Comparison of ENCODE assay signal across 7 mouse cellular contexts in the genomic region with DNA sequence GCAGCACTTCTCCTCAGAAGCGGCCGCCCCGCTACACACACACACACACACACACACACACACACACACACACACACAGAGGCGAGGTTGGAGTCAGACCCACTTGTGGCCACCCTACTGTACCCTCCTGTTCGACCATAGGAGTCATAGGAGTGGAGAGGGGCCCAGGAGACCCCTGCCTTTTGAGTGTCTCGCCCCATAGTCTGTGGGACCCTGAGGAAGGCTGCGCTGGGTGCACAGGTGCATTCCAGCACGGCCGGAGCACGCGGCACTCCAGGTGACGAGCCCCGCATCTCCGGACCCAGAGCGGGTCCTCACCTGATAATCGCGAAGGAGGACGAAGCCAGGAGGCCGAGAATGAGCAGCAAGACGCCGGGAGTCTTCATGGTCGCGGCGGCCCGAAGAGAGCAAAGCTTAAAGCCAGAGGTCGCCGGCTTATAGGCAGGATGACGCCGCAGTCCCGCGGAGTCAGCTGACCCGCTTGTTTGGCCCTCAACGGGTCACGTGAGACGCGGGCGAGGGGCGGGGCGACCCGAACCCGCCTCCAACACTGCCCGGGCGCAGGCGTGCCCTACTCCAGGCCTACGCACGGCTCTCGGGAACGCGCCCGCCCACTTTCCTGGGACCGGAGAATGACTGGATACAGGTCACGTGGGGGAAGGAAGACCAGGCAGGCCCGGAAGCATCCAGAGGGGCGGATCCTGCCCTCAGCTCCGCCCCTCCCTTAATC. TPM values are rescaled to one million over a fixed set of nuclear protein-coding genes. Genes with fewer than 3 reads are reported as not detected.
A peak's percentile ranks its signal among the peaks of the same experiment; 100 is the strongest.
DNase-seq lines count a peak whose midpoint lies in the region; ATAC-seq lines count a peak whose summit lies in the region.

Gene Ctsd, minus strand, starts transcription at position 620 of the 730 bp plus-strand sequence.

- H3K4me3 ChIP-seq in intestine, embryonic 16.5 days (ENCODE audit: low read length), result peak within 1 kb of the TSS; percentile 92
- H3K4me3 ChIP-seq in midbrain, embryonic 11.5 days (ENCODE audit: low read depth, low read length), result peak within 1 kb of the TSS; percentile 81

- peak; percentile 99 for DNase-seq in adrenal gland, adult 2 months
- DNase-seq in embryo, embryonic 11.5 days (ENCODE audit: low read depth, low spot score), result peak; percentile 95
- DNase-seq in gastrocnemius, postnatal 4 days (ENCODE audit: low spot score in 2 of 2), result peak; percentile 95 to 98
- peak; percentile 97 for DNase-seq in left cerebral cortex, postnatal 36 days (ENCODE audit: low spot score in 2 of 2)
- peak; percentile 99 for DNase-seq in midbrain, embryonic 11.5 days (ENCODE audit: low spot score, missing footprints)
- peak; percentile 97 for DNase-seq in skeletal muscle tissue, adult 2 months (ENCODE audit: low read depth, low spot score)

- intact Hi-C loops in left cerebral cortex, postnatal 36 days (cut with DNase I), result loop anchor here (2.0 kb wide), 1 partner anchor 15 kb away; the partner anchor contains the start of gene Ifitm10

- H3K36me3 ChIP-seq in intestine, embryonic 16.5 days (ENCODE audit: control insufficient read depth, insufficient read depth, low read length), result peaks cover 18% of the 10 kb centered on the region
- H3K36me3 ChIP-seq in midbrain, embryonic 11.5 days (ENCODE audit: control insufficient read depth, insufficient read depth, low read length), result peaks cover 5% of the 10 kb centered on the region; the same call in 1 of the 2 replicates

- H3K4me1 ChIP-seq in intestine, embryonic 16.5 days (ENCODE audit: control insufficient read depth, insufficient read depth, low read length), result peaks cover 22% of the 10 kb centered on the region
- H3K4me1 ChIP-seq in midbrain, embryonic 11.5 days (ENCODE audit: control insufficient read depth, insufficient read depth, low read length), result peaks cover 8% of the 10 kb centered on the region

- peak within 1 kb of the TSS; percentile 81 for H3K27ac ChIP-seq in intestine, embryonic 16.5 days (ENCODE audit: low read length)
- no peak within 1 kb of the TSS for H3K27ac ChIP-seq in midbrain, embryonic 11.5 days (ENCODE audit: low read depth, low read length)

- under 1% methylated on average over 55 of the region's 55 CpGs for WGBS in intestine, embryonic 16.5 days
- 1% methylated on average over 54 of the region's 55 CpGs for WGBS in midbrain, embryonic 11.5 days

- H3K27me3 ChIP-seq in intestine, embryonic 16.5 days (replicated peaks; ENCODE audit: control insufficient read depth, insufficient read depth, low read length), result no peaks in the 10 kb centered on the region
- H3K27me3 ChIP-seq in midbrain, embryonic 11.5 days (ENCODE audit: control insufficient read depth, insufficient read depth, low read length), result no peaks in the 10 kb centered on the region

- no peaks in the 10 kb centered on the region for H3K9me3 ChIP-seq in intestine, embryonic 16.5 days (ENCODE audit: control insufficient read depth, low read length)
- no peaks in the 10 kb centered on the region for H3K9me3 ChIP-seq in midbrain, embryonic 11.5 days (ENCODE audit: control insufficient read depth, low read length)

- peak; percentile 97 for ATAC-seq in intestine, embryonic 16.5 days
- ATAC-seq in midbrain, embryonic 11.5 days (ENCODE audit: low FRiP score), result peak; percentile 98

- H3K4me2 ChIP-seq in intestine, embryonic 16.5 days (ENCODE audit: low read depth, low read length), result peak within 1 kb of the TSS; percentile 93
- peak within 1 kb of the TSS; percentile 81 for H3K4me2 ChIP-seq in midbrain, embryonic 11.5 days

- peak within 1 kb of the TSS; percentile 87 for H3K9ac ChIP-seq in intestine, embryonic 16.5 days (ENCODE audit: low read depth, low read length)
- H3K9ac ChIP-seq in midbrain, embryonic 11.5 days (ENCODE audit: low read length), result peak within 1 kb of the TSS; percentile 91

RNA-seq across cellular contexts. Expression of gene Ctsd, which starts in this region (rescaled TPM):
- 1,000 to 10,000 TPM in 1 of 2 experiments, 100 to 1,000 TPM in 1; 904 to 1,338 TPM for total RNA-seq in adrenal gland, adult 2 months (2021)
- polyA plus RNA-seq in adrenal gland, adult 2 months (2012; rRNA removed), result 889 and 996 TPM in 2 replicates
- 100 to 1,000 TPM; 265 to 273 TPM for total RNA-seq in gastrocnemius, postnatal 4 days (2021)
- polyA plus RNA-seq in intestine, embryonic 16.5 days (2015; fragmentation: Nextera tagmentation; extraction: Ambion mirVana), result 395 and 444 TPM in 2 replicates
- 100 to 1,000 TPM; 297 to 348 TPM for total RNA-seq in left cerebral cortex, postnatal 36 days (2021)
- polyA plus RNA-seq in midbrain, embryonic 11.5 days (2014; fragmentation: Nextera tagmentation; extraction: Ambion mirVana), result 166 and 169 TPM in 2 replicates
